Mouse (Mus musculus) embryo, embryonic 10 days (tissue): ENCODE measurements around the gene Mlkl.
"Not testable (repeated sequence)": the region's sequence is repeated elsewhere in the genome, so short reads cannot be mapped to it uniquely, and the experiment has no call there.

Experiments
- DNase-seq: peaks from one replicate; pipeline ENCODE4 v3.0.0-alpha.2; 2015; ENCODE audit warnings: low spot score

Mlkl gene

GRCm38 (mm10) chr8:111313961-111314360 is 24.0 kb downstream of the Mlkl start:
- DNase-seq = not testable (repeated sequence)

DNA sequence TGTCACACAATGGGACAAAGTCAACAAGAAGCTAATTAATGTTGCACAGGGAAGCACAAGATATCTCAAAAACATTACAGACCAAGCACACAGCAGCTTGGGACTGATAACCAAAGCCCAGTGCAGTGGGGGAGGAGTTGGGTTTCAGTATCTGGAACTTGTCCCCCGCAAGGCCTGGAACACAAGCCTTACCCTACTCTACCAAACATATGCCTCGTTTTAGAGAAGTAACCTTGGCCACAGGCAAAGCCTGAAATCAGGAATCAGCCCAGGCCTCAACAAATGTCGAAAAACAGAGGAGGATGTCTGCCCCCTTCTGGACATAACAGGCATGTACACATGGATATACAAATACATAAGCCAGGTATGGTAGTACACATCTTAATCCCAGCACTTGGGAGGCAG is 25.2 kb downstream of the Mlkl start:
- peak; percentile 12 for DNase-seq

GRCm38 (mm10) chr8:111310006-111310405 is 28.0 kb downstream of the Mlkl start:
- DNase-seq = not testable (repeated sequence)

DNA sequence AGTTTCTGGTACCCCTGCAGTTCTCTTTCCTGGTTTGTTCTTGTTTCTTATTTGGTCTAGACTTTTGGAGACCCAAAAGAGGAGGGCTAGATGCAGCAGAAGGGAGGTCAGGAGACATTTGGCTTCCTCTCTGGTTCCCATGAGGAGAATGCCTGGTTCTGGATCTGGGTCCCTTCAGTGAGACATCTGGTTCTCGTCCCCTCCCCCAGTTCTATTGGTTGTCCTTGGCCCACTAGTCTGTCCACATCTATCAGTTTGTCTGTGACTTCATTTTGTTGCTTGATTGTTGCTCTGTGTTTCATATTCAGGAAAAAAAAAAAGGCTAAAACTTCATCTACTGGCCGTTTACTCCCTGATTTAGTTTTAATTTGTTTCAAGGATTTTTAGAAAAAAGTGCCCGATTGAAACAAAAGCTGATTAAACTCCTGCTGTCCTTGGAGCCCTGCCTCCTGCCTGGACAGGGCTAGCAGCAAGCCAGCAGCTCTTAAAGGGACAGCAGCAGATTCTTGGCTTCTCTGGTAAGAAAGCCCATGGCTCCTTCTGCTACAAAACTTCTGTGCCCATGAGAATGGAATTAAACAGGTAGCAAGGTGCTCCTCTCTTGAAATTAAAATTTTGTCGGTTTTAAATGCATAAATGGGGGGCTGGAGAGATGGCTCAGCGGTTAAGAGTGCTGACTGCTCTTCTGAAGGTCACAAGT is 32.8 kb downstream of the Mlkl start:
- DNase-seq = no peak

DNA sequence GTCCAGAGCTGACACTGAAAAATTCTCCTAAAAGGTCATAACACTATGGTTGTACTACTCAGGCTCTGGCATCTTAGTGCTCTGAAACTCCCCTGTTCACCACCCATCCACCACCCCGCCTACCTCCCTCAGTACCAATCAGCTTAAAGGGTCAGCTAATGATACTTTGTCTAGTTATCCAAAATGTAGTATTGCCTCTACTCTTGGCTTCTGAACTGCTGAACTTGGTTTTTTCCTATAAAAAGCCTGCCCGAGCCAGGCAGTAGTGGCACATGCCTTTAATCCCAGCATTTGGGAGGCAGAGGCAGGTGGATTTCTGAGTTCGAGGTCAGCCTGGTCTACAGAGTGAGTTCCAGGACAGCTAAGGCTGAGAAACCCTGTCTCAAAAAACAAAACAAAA is 33.6 kb downstream of the Mlkl start:
- DNase-seq = no peak

- DNase-seq = not testable (repeated sequence)
These were observed 34.7 kb downstream of the Mlkl start for GRCm38 (mm10) chr8:111303076-111303803.

- DNase-seq = no peak
These were observed 37.1 kb downstream of the Mlkl start for GRCm38 (mm10) chr8:111300597-111301546.

DNA sequence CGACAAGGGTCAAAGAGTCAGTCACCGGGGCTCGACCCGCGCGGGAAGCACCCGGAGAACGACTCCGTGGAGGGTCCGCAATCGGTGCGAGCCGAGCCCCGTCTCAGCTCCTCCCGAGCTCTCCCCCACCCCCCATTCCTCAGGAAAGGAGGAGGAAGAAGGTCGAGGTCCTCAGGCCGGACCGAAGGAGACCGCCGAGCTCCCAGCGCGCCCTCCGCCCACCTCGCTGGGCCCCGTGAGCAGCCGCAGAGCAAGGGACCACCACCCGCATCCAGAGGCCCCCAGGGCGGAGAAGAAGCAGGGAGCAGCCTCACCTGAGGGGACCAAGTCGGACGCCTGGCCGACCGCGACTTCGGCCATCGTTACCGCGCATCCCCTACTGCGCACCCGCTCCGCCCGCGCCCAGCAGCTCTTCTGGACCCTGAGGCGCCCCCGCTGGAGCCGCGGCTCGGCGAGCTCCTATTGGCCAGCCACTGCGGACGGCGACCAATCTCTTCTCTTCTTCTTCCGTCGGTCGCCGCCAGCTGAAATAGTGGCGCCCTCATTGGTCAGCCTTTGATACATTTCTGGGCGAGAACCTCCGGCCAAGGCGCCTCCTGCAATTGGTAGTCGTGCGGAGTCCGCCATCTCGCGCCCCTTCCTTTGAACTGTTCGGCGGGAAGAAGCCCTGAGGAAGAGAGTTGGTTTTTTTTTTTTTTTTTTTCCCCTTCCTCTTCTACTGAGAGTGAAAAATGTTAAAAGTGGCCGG is 38.0 kb downstream of the Mlkl start, which contains the start of gene Rfwd3:
Rfwd3 (minus strand) TSS at position 402 of the 748 bp plus-strand sequence.
- DNase-seq = peak; percentile 99

- peak; percentile 63 for DNase-seq
These were observed 38.6 kb downstream of the Mlkl start for GRCm38 (mm10) chr8:111299363-111299820.

- no peak for DNase-seq
These were observed 40.0 kb downstream of the Mlkl start for GRCm38 (mm10) chr8:111298011-111298410.

- no peak for DNase-seq
These were observed 46.2 kb downstream of the Mlkl start for GRCm38 (mm10) chr8:111291733-111292132.

DNA sequence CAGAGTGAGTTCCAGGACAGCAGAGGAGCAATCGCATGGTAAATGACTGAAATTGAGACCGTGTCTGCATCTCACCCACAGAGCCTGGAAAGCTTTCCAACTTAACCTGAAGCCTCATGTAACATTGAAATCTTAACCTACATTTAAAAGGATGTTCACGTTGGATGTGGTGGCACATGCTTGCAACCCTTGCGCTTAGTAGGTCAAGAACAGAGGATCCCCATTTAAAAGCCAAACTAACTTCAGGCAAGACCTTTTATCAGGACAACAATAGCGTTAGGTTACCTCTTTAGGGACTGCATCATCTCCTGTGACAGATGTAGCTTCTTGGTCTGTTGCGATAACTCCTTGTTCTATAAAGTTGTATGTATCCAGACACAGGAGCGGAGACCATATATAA is 47.4 kb downstream of the Mlkl start:
- DNase-seq = no peak

DNA sequence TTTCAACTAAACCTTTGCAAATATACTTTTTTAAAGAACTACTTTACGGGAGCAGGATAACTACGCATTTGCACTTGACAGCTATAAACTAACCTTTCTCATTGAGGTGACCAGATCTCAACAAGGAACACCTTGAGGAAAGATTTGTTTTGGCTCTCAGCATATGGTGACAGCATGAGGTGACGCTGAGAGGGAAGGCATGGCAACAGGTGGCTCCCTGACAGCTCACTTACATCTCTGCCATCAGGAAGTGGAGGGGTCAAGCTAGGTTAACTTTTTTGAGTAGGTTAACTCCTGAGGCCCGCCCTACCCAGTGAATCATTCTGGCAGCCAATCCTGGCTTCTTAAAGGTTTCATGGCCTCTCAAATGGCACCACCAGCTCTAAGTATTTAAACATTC is 52.4 kb downstream of the Mlkl start:
- no peak for DNase-seq

GRCm38 (mm10) chr8:111282093-111282492 is 55.9 kb downstream of the Mlkl start:
- DNase-seq = no peak

DNA sequence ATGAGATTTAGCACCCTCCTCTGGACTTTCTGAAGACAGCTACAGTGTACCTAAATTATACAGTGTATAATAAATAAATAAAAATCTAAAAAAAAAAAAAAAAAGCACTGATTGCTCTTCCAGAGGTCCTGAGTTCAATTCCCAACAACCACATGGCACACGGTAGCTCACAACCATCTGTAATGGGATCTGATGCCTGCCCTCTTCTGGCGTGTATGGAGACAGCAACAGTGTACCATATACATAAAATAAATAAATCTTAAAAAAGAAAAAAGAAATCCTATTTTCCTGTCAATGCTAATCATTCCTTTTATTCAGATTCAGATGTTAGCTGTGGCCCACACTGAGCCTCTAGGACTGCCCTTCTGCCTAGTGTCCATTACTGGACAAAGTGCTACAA is 69.7 kb downstream of the Mlkl start:
- DNase-seq = no peak

- not testable (repeated sequence) for DNase-seq
These were observed 71.8 kb downstream of the Mlkl start for GRCm38 (mm10) chr8:111266161-111266560.

DNA sequence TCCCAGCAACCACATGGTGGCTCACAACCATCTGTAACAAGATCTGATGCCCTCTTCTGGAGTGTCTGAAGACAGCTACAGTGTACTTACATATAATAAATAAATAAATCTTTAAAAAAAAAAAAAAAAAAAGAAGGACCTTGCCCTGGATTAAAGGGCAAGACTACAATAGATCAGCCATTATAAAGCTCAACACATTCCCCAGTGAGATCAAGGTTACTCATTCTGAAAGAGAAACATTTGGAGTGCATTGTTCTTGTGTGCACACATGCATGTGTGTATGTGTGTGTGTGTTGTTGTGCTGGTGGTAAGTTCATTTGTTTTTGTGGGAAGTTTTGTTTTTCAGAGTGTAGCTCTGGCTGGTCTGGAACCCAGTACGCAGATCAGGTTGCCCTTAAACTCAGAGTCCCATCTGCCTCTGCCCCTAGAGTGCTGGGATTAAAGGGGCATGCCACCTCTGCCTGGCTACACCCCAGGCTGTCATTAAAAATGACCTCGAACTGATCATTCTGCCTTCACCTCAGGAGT is 73.2 kb downstream of the Mlkl start:
- no peak for DNase-seq

GRCm38 (mm10) chr8:111261981-111262381 is 76.0 kb downstream of the Mlkl start:
- DNase-seq = no peak
